Mouse (Mus musculus): ENCODE data around the gene Csde1.

Csde1 gene

GRCm38 (mm10) chr3:103020249-103020942 is at the start of gene Csde1:
TSS of gene Csde1 (plus strand) at chr3:103020426.
- DNase-seq (ENCODE audit: low spot score in 2 of 2) = peak; percentile 98

- DNase-seq (ENCODE audit: low spot score in 2 of 2) = no peak
Observed at GRCm38 (mm10) chr3:102970508-102970907, 49.7 kb upstream of the Csde1 start.

- DNase-seq (ENCODE audit: low spot score in 2 of 2) = no peak
Observed at GRCm38 (mm10) chr3:102976906-102977305, 43.3 kb upstream of the Csde1 start.

GRCm38 (mm10) chr3:102979550-102980348 is 40.5 kb upstream of the Csde1 start:
- no peak for DNase-seq (ENCODE audit: low spot score in 2 of 2)

DNA sequence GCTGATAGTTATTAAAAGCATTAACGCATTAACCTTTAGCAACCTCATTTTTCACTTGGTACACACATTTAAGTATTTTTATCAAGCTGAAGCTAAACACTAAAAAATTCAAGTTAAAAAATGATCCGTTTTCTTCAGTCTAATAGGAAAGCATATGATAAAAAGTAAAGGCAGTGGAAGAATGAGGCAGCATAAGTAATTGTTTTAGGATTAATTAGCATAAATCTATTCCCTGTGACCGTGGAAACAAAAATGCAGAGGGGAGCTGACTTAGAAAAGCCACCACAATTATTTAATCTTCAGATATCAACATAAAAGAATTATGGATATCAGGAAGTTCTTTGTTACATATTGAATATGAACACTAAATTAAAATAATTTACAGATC is 39.9 kb upstream of the Csde1 start:
- DNase-seq (ENCODE audit: low spot score in 2 of 2) = no peak

DNA sequence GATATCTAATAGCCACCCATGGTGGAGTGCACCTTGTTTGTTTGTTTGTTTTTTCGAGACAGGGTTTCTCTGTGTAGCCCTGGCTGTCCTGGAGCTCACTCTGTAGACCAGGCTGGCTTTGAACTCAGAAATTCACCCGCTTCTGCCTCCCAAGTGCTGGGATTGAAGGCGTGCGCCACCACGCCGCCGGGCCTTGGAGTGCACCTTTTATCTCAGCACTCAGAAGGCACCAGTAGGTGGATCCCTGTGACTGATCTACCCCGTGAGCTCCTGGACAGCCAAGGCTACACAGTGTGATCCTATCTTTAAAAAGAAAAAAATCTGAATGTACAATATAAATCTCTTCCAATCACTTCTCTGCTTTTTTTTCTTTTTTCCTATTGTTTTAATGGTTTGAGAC is 29.2 kb upstream of the Csde1 start:
- no peak for DNase-seq (ENCODE audit: low spot score in 2 of 2)

DNA sequence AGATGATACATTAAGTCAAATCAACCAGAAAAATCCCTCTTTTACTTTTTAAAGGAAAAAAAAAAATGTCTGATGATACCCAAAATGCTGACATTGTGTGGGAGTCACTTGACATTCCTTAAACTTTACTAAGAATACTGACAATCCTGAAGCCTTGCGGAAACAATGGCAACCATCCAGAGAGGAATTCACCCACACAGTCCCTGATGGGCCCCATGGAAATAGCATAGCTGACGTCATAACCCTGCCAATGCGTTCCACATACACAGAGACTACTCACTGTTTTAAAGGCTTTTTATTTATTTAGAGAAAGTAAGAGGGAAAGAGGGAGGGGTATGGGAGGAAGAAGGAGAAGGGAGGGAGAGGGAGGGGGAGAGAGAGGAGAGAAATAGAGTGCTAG is 27.3 kb upstream of the Csde1 start:
- DNase-seq (ENCODE audit: low spot score in 2 of 2) = no peak

DNA sequence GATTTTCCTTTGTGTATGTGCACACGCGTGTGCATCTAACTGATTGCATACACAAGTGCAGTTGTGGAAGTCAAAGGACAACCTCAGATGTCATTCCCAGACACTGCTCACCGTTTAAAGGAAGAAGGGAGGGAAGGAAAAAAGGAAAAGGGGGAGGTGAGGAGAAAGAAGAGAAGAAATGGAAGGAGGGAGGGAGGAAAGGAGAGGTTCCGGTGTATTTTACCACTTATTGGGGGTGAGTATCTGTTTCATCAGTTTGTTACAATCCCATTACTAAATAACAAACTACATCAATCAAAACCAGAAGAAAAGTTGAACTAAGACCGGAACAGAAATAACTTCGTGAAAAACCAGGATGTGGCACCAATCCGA is 25.0 kb upstream of the Csde1 start:
- DNase-seq (ENCODE audit: low spot score in 2 of 2) = no peak

DNA sequence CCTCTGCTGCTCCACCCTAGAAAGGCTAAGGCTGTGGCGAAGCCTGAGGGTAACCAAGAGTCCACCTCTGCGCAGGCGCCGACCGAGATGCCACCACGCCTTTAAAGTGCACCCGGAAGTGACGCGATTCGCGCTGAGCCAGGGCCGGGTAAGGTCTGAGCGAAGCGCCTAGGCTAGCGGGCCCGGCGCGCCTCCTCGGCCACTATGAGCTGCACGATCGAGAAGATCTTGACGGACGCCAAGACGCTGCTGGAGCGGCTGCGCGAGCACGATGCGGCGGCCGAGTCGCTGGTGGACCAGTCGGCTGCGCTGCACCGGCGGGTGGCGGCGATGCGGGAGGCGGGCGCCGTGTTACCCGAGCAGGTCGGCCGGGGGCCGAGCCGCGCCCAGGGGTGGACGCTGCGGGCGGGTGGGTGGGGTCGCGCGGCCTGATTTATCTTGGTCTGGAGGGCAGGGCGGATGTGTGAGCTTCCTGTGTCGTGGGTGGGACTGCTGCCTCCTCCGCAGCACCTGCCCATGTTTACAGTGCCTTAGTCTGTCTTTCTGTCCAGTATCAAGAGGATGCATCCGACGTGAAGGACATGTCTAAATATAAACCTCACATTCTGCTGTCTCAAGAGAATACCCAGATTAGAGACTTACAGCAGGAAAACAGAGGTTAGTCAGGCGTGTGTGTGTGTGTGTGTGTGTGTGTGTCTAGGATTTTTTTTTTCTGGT is 24.5 kb upstream of the Csde1 start, which contains the start of gene Sike1:
Sike1 (plus strand) TSS at position 104 of the 717 bp plus-strand sequence.
- DNase-seq (ENCODE audit: low spot score in 2 of 2) = peak; percentile 96 to 97

DNA sequence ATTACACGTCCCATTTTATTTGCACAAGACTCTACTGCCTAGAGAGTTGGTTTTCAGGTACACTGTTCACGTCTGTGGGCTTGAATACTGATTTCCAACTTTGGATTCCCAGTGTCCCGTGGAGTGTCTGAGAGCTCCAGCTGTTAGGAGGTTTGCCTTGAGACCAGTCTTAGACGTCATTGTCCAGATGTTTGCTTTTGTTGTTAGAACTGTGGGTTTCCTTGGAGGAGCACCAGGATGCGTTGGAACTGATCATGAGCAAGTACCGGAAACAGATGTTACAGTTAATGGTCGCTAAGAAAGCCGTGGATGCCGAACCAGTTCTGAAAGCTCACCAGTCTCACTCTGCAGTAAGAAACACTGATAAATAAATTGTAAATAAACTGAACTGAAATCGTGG is 23.2 kb upstream of the Csde1 start:
- peak; percentile 23 to 55 for DNase-seq (ENCODE audit: low spot score in 2 of 2)

- DNase-seq (ENCODE audit: low spot score in 2 of 2) = no peak
Observed at GRCm38 (mm10) chr3:102997591-102997990, 22.6 kb upstream of the Csde1 start.

DNA sequence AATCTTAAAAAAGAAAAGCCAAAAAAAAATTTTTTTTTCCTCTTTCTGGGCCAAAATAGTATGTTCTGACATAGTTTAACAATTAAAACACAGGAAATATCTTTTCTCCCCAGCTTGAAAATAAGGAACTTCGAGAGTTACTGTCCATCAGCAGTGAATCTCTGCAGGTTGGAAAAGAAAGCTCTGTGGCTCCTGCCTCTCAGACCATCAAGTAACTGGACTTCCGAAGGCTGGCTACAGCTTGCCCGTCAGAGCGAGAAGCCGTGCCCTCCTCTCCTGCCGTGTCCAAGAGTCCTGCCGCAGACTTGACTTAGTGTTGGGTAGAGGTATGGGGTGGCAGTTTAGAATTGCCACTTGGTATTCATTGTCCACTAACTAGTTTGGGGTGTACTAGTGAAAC is 18.6 kb upstream of the Csde1 start:
- no peak for DNase-seq (ENCODE audit: low spot score in 2 of 2)

- no peak for DNase-seq (ENCODE audit: low spot score in 2 of 2)
Observed at GRCm38 (mm10) chr3:103017350-103017749, 2.9 kb upstream of the Csde1 start.

GRCm38 (mm10) chr3:103019462-103019861 is 764 bp upstream of the Csde1 start:
- DNase-seq (ENCODE audit: low spot score in 2 of 2) = no peak

DNA sequence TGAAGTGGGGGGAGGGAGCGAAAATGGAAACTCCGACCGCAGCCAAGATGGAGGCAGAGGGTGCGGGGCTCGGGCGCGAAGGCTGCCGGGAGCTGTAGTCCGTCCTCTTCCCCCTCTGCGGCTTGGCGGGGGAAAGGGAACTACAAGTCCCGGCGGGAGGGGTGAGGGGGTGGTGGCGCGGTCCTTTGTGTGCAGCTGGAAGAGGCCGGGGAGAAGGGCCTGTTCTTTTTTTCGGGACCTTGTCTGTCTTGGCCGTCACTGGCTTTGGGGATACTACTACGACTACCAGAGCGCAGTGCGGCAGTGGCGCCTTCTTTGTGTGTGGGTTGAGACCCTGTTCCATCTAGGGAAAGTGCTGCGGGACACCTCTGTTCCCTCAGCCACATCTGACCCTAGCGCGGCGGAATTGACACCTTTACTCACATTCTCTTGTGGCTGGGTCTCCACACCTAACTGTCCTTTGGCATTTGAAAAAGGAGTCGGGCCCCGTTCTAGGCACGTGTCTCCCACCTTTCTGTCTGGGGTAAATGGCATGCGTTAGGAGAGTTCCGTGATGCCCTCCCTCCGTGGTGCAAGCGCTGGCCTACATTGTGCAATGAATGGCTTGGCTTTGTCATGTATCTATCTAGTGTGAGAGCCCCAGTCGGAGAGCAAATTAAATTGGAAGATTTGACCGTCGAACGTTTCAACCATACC is 865 bp downstream of the Csde1 start:
- peak; percentile 85 to 88 for DNase-seq (ENCODE audit: low spot score in 2 of 2)

DNA sequence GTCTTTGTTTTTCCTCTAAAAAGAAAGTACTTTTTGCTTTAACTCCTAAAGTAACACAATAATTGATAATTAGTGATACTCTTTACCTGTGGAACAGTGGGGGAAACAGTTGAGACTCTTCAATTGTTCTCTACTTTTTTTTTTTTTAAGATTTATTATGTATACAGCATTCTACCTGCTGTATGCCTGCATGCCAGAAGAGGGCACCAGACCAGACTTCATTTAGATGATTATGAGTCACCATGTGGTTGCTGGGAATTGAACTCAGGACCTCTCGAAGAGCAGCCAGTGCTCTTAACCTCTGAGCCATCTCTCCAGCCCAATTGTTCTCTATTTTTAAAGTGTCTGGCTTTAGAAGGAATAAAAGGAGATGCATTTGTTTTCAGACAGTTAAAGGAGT is 5.9 kb downstream of the Csde1 start:
- no peak for DNase-seq (ENCODE audit: low spot score in 2 of 2)

DNA sequence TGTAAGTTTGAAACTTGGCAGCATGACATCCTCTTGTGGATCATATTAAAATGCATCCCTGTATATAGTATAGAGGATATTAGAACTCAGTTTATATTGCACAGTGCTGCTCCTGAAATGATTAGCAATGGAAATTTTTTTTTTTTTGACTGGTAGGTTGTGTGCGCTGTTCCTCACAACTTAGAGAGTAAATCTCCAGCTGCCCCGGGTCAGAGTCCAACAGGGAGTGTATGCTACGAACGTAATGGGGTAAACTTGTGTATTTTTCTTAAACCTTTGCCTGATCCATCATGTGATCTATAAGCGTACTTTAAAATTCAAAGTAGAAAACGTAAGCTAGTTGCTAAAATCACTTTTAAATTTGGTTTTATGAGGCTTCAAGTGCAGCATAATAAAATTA is 20.1 kb downstream of the Csde1 start:
- no peak for DNase-seq (ENCODE audit: low spot score in 2 of 2)

DNA sequence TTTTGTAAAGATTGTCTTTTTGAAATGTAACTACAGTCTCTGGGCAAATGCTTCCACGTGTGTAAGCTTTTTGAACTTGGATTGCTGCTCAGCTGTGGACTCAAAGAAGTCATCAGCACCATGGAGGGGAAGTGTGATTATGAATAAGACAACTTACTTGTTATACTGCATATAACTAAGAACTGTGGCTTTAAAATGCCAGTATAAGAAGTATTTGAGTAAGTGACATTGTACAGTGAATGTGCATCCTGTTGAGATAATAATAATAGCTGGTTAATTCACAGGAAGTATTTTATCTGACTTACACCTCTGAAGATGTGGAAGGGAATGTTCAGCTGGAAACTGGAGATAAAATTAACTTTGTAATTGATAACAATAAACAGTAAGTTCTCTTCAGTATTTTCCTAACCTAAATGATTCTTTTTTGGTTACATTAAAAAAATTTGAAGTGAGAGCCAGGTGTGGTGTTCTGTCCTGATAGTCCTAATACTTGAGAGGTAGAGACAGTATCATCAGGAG is 20.7 kb downstream of the Csde1 start:
- DNase-seq (ENCODE audit: low spot score in 2 of 2) = no peak

DNA sequence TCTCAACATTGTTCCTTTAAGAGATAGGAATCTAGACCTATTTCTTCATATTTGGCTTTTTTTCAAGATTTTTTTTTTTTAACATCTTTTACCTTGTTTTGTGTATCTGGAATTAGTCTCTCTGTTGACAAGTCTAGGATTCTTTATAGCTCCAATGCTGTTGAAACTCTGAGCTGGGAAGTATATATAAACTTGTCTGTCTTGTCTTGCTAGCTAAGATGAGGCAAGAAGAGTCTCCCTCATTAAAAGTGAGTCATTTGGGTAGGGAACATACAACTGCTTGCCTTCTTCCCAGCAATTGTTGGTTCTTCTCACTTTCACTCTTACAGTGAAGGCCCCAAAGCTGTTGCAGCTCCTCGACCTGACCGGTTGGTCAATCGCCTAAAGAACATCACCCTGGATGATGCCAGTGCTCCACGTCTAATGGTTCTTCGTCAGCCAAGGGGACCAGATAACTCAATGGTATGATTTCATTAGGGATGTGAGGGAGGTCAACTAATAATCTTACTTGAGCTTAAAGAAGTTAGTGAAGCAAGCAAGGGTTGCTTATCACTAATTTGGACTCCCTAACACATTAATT is 35.9 kb downstream of the Csde1 start:
- no peak for DNase-seq (ENCODE audit: low spot score in 2 of 2)

DNA sequence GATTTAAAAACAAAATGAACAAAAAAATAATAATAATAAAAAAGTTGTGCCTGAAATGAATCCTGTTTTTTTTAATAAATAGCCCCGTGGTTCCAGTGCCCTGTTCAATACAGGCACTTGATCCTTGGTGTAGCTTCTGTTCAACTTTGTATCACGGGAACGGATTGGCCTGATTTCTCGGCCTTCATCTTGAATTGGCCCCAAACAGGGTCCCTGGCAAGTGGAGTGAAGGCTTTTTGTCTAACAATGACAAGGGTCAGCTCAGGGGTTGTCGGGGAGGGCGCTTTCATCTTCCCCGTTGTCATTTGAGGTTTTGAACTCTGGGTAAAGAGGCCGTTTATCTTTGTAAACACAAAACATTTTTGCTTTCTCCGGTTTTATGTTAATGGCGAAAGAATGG is 37.5 kb downstream of the Csde1 start:
- no peak for DNase-seq (ENCODE audit: low spot score in 2 of 2)

Measured in heart, adult 9 months (tissue).